Mouse (Mus musculus): Measurements from ENCODE around the gene Wnt9b.

DNA sequence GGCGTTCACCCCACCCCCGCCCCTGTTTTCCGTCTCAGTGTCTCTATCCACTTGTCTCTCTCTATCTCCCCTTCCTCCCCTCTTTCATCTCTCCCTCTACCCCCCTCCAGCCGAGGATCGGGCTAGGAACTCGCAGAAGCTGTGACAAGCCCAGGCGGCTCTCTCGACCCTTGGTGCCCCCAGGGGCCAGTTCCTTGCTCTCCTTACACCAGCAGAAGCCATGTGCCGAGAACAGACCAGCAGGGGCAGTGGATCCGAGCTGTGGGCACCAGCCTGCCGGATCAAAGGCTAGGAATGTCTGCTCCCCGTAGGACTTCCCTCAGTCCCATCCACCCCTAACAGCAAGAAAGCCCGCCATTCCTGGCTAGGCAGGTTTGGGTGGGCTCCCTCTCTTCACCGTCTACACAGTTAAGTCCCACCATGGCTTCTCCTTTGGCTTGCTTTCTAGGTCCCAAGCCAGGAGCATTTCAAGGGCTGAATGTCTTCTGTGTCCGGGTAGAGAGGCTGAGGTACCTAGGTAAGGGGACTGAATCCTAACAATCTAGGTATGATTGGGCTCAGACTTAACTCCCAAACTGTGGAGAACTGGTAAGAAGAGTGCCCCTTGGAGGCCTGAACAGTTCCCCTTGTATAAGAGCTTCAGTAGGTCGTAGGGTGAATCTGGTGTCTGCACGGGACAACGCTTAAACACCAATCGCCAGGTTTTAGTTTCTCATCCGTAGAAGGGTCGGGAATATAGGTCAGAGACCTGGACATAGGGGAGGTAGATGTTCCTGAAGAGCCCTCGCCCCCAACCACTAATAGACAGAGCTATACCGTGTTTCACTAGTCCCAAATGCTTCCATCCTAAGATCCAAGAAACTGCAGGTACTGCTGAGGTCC is 23.1 kb upstream of the Wnt9b start:
- TF ChIP-seq EP300 (IDR thresholded peaks at IDR 0.05; ENCODE audit: low read depth) (no peak), CTCF (IDR thresholded peaks at IDR 0.05; ENCODE audit: low read depth) (no peak)
